Mouse (Mus musculus) adrenal gland, postnatal 25 days (tissue): Measurements from ENCODE around the gene Sap30bp. TPM values are rescaled to one million over a fixed set of nuclear protein-coding genes. Genes with fewer than 3 reads are reported as not detected.
A peak's percentile ranks its signal among the peaks of the same experiment; 100 is the strongest.

Experiments
- DNase-seq: peaks from one replicate; pipeline ENCODE4 v3.0.0; 2021; ENCODE audit warnings: mixed read lengths
- total RNA-seq: library from RNA; stranded (reverse); gene quantifications from 2 replicates; pipeline ENCODE4 v1.2.3, GENCODE M21; 2021

Gene Sap30bp
- total RNA-seq, 1 experiment from 2014 or later: 41.3 TPM

GRCm38 (mm10) chr11:116001725-116002124 lies 68.6 kb downstream of the Sap30bp start:
- no peak for DNase-seq

DNA sequence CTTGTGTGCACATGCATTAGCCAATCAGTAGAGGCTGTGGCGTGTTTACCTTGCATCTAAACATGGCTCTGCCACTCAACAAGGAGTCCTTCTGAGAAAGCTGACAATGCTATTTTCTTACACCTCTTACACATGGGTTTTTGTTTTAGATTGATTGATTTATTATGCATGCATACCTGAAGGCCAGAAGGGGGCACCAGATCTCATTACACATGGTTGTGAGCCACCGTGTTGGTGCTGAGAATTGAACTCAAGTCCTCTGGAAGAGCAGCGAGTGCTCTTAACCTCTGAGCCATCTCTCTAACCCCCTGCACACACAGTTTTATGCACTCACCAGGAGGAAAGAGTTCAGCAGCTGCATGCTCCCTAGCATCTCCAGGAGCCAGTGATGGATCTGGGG lies 69.8 kb downstream of the Sap30bp start:
- DNase-seq: no peak

- DNase-seq: no peak
Measured at GRCm38 (mm10) chr11:116004186-116004823, 71.2 kb downstream of the Sap30bp start.

DNA sequence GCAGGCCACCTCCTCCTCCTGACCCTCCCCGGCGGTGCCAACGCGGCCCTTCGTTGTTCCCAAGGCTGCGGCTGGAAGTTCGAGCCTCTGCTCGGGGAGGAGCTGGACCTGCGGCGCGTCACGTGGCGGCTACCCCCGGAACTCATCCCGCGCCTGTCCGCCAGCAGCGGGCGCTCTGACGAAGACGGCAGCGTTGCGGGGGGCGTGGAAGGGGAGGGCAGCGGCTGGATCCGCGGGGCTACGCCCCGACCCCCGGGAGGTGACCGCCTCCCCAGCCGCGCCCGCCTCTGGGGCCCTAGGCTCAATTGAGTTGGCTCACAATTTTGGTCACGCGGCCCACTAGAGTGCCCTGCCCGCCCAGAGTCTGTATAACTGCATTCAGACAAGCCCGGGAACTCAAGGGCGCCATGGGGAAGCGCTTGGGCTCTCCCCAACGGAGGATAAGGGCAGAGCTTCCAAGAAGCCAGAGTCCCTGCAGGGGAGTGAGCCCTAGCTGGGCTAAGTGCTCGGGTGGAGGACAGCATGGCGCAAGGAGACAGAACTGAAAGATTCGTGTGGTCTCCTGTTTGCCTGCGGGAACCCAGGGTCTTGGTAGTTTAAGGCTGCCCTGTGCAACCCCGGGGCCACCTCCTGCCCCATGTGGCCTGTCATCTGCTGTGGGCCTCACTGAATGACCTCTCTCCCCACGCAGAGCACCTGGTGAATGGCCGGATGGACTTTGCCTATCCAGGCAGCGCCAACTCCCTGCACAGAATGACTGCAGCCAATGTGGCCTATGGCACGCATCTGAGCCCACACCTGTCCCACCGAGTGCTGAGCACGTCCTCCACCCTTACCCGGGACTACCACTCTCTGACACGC lies 72.0 kb downstream of the Sap30bp start:
- DNase-seq: peak; percentile 84

- no peak for DNase-seq
Measured at GRCm38 (mm10) chr11:116005701-116006419, 72.8 kb downstream of the Sap30bp start.

DNA sequence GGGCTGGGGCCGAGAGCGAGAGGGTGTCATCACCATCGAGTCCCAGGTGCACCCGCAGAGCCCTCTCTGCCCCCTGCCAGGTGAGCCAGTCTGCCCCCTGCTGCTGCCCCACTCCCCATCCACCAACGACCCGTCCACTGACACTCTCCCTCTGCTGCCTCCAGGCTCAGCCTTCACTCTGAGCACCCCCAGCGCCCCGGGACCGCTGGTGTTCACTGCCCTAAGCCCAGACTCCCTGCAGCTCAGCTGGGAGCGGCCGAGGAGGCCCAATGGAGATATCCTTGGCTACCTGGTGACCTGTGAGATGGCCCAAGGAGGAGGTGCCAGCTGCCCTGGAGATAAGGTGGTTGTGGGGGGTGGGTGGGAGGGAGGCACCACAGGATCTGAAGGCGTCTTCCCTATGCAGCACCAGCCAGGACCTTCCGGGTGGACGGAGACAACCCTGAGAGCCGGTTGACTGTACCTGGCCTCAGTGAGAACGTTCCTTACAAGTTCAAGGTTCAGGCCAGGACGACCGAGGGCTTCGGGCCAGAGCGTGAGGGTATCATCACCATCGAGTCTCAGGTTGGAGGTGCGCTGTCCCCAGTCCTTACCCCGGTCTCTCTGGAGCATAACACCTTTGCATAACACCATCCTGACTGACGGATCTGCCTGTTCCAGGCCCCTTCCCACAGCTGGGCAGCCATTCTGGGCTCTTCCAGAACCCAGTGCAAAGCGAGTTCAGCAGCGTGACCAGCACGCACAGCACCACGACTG lies 74.2 kb downstream of the Sap30bp start:
- DNase-seq: no peak

GRCm38 (mm10) chr11:116008411-116008810 lies 75.3 kb downstream of the Sap30bp start:
- DNase-seq: no peak

GRCm38 (mm10) chr11:116008832-116009375 lies 75.8 kb downstream of the Sap30bp start:
- no peak for DNase-seq

DNA sequence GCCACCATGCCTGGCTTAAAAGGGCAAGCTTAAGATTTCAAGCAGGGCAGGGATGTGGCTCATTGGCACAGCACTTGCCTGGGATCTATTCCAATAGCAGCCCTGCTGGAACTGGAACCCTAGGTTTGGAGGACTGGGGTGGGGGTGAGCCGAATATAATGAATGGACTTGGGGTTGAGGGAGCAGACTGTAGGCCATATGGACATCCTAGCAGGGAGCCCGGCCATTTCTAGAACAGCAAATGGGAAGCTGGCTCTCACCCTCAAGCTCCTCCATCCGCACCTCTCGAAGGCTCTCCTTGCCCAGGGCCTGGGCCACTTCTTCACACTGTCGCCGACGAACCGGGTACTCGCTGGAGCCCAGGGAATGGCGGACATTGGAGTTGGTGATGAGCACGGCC lies 76.6 kb downstream of the Sap30bp start:
- no peak for DNase-seq

DNA sequence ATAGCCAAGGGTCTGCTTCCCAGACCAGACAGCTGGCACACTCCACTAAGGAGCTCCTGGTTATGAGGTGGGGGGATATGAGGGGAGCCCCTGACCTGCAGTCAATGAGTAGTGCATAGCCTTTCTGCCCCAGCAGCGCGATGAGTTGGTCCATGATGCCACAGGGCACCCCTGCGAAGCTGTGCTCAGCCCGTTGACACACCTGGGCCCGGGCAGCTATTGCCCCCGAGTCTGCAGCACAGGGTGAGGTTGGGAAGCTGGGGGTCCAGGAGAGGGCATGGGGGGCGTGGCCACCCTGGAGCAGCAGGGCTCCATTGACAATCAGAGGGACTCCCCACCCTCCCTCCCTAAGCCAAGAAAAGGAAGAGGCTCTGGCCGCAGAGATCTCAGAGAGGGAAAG lies 77.1 kb downstream of the Sap30bp start:
- no peak for DNase-seq

DNA sequence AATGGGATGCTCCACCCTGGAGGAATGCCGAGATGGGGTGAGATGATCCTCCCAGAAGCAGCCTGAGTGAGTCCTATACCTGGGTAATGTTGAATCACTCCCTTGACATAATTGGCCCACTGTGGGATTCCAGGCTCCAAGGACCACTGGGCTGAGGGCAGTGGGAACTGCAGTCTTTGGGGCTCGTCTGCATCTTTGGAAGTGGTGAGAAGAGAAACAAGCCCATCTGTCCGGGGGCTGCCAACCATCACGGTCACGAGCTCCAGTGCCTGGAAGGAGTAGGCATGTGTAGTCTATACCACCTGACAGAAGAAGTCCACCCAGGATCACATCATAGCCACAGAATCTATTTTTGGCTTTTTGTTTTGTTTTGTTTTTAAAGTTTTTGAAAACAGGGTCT lies 77.9 kb downstream of the Sap30bp start:
- DNase-seq: no peak

DNA sequence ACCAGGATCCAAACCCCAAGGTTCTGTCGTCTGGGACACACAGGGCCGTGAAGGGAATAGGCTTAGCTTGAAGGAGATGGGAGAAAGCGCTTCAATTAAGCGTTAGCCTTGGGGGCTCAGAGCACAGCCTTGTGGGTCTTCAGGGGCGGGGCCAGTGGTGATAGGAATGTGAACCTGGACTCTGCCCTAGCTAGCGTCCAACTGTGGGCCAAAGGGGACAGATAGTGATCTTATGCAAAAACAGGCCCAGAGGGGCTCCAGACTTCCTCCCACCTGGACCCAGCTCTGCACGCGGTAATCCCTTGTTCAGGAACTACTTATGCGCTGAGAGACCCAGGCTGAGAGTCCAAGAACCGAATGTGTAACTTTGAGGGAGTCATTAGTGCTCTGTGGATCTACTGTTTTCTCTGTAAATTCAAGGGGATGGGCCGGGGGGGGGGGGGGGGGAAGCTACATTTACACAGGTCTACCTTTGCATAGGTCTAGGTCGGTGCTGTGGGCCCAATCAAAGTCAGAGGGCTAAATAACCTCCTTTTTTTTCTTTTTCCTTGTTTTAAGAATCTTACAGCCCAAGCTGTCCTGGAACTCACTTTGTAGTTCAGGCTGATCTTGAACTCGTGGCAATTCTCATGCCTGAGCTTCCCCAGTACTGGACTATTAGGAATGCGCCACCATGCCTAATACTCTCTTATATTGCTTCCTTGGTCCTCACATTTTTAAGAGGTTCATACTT lies 78.6 kb downstream of the Sap30bp start:
- no peak for DNase-seq

DNA sequence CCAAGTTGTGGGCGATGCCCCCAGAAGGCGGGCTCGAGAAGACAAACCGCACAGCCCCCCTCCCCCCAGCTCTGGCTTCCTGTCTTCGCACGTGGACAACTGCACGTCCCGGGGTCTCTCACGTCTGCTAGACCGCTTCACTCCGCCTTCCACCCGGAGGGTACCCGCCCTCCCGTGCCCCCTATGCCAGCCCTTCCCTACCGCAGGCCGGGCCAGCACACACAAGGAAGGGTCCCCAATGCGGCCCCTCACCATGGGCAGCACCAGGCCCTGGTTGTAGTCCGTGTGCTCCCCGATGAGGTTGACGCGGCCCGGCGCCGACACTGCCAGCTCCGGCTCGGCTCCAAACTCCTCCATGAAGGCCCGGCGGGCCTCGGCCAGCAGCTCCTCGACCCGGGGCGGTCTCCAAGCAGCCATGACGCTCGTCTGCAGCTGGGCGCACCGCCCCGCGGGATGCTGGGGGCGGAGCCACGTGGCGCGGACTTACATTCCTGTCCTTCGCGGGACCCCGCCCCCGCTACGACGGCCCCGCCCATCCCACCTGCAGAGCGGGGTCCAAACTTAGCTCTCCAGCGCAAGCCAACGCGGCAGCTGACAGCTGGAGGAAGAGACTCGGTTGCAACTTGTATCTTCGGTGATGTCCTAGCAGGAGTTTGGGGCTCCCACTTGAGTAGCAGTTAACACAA lies 79.3 kb downstream of the Sap30bp start, which contains the start of gene Galk1:
TSS of gene Galk1 (minus strand) at position 458 of the 686 bp plus-strand sequence.
- peak; percentile 90 for DNase-seq

- DNase-seq: no peak
Measured at GRCm38 (mm10) chr11:116014821-116015220, 81.7 kb downstream of the Sap30bp start.

Other genes with a start within 250 kb of the Sap30bp start
- gene Grb2, start 224.7 kb upstream of the Sap30bp start, total RNA-seq: 109 and 166 TPM in 2 replicates
- 80.9 and 114 TPM in 2 replicates for gene Tmem94, start 167.8 kb upstream of the Sap30bp start, total RNA-seq
- gene Caskin2, start 119.6 kb upstream of the Sap30bp start, total RNA-seq: 56.2 and 73.4 TPM in 2 replicates
- gene Tsen54, start 118.6 kb upstream of the Sap30bp start, total RNA-seq: 20.7 and 27.4 TPM in 2 replicates
- gene Llgl2, start 109.2 kb upstream of the Sap30bp start, total RNA-seq: 8.4 and 11.8 TPM in 2 replicates
- 0.36 TPM in 1 of 2 replicates, not detected in the other for gene Myo15b, start 74.9 kb upstream of the Sap30bp start, total RNA-seq
- gene Smim5, start 33.3 kb upstream of the Sap30bp start, total RNA-seq: 0.73 TPM in 1 of 2 replicates, not detected in the other
- gene Smim6, start 21.3 kb upstream of the Sap30bp start, total RNA-seq: not detected in 2 replicates
- 31.4 and 37.1 TPM in 2 replicates for gene Recql5, start 195 bp downstream of the Sap30bp start, total RNA-seq
- gene Itgb4, start 41.4 kb downstream of the Sap30bp start, total RNA-seq: 2.0 and 4.1 TPM in 2 replicates
- 31.8 and 49.7 TPM in 2 replicates for gene Galk1, start 79.4 kb downstream of the Sap30bp start, total RNA-seq
- gene H3f3b, start 94.7 kb downstream of the Sap30bp start, total RNA-seq: 265 and 377 TPM in 2 replicates
- 25.8 and 27.4 TPM in 2 replicates for gene Unk, start 97.0 kb downstream of the Sap30bp start, total RNA-seq
- gene Unc13d, start 144.7 kb downstream of the Sap30bp start, total RNA-seq: 0.24 and 0.79 TPM in 2 replicates
- gene Wbp2, start 153.7 kb downstream of the Sap30bp start, total RNA-seq: 189 and 195 TPM in 2 replicates
- 17.1 and 20.2 TPM in 2 replicates for gene Trim47, start 193.9 kb downstream of the Sap30bp start, total RNA-seq
- 12.2 and 12.9 TPM in 2 replicates for gene Trim65, start 197.8 kb downstream of the Sap30bp start, total RNA-seq
- 86.5 and 103 TPM in 2 replicates for gene Mrpl38, start 205.6 kb downstream of the Sap30bp start, total RNA-seq
- gene Fbf1, start 234.9 kb downstream of the Sap30bp start, total RNA-seq: 47.4 and 53.0 TPM in 2 replicates